Mouse (Mus musculus) megakaryocyte, embryonic 14.5 days (primary cell): ENCODE data around the gene Bloc1s5.

Experiments
- FLI1 ChIP-seq: IDR thresholded peaks from 2 replicates; pipeline ENCODE4 v1.6.1; 2012; ENCODE audit warnings: low read length, inconsistent platforms, mixed read lengths
- GATA1 ChIP-seq: IDR thresholded peaks from 3 replicates; pipeline ENCODE4 v1.6.1; 2012; ENCODE audit warnings: mixed read lengths, low read length, inconsistent platforms, borderline replicate concordance

GRCm38 (mm10) chr13:38596461-38596860 is 38.4 kb downstream of the Bloc1s5 start:
- no peak for TF ChIP-seq GATA1
- TF ChIP-seq FLI1: no peak
